8 mouse cellular contexts compared by ENCODE assay signal in the genomic region with DNA sequence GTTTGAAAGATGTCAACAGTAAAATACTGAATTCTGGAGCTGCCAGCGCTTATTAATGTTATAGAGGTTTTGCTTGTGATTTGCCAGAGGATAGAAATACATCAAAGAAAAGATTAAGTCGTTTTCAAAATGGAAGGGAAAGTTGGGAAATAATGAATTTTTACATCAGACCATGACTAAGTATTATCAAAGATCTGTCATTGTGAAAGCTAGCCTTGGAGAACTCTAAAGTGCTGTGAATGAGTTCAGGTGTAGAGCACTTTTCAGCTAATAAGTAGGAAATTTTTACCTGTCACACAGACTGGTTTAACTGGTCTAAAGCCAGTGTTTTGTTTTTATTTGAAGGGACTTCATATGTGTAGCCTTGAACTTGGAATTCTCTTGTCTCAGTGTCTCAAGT. TPM values are rescaled to one million over a fixed set of nuclear protein-coding genes. Genes with fewer than 3 reads are reported as not detected.
DNase-seq lines count a peak whose midpoint lies in the region; ATAC-seq and TF ChIP-seq lines count a peak whose summit lies in the region.
"Had no signal": no experiment of that assay in that cellular context is flagged by ENCODE, and none has a peak within 500 bp of the region (broad histone marks: within the 10 kb centered on the region; RNA-seq: fewer than 3 reads in every experiment).

No protein-coding gene starts in this region.

- no peaks in the 10 kb centered on the region for H3K9me3 ChIP-seq in lung, postnatal 0 days (ENCODE audit: low read length)
- no peaks in the 10 kb centered on the region for H3K9me3 ChIP-seq in forebrain, embryonic 15.5 days
- H3K9me3 ChIP-seq in liver, embryonic 13.5 days (replicated peaks), result no peaks in the 10 kb centered on the region
- H3K9me3 ChIP-seq in stomach, postnatal 0 days (ENCODE audit: control insufficient read depth, low read length), result no peaks in the 10 kb centered on the region

- peak overlapping the region; percentile 90; the same call in 1 of the 2 replicates for H3K4me2 ChIP-seq in lung, postnatal 0 days (replicated peaks; ENCODE audit: low read depth, low read length)
- peak overlapping the region; percentile 79 for H3K4me2 ChIP-seq in forebrain, embryonic 15.5 days (replicated peaks)
- H3K4me2 ChIP-seq in liver, embryonic 13.5 days, result peak overlapping the region; percentile 98
- H3K4me2 ChIP-seq in stomach, postnatal 0 days (replicated peaks; ENCODE audit: low read depth), result peak overlapping the region; percentile 96

- TF ChIP-seq EP300 in lung, postnatal 0 days (IDR thresholded peaks at IDR 0.05), result peak; percentile 53; the same call in 1 of the 2 replicates
- no peak for TF ChIP-seq EP300 in stomach, postnatal 0 days (optimal IDR thresholded peaks at IDR 0.05)

- peaks cover 11% of the 10 kb centered on the region; the same call in 1 of the 2 replicates for H3K4me1 ChIP-seq in lung, postnatal 0 days (ENCODE audit: insufficient read depth, low read depth, low read length)
- H3K4me1 ChIP-seq in lung, adult 2 months (ENCODE audit: control insufficient read depth, insufficient read depth, low read length), result peaks cover 3% of the 10 kb centered on the region
- H3K4me1 ChIP-seq in forebrain, embryonic 15.5 days, result peaks cover 17% of the 10 kb centered on the region
- peaks cover 47% of the 10 kb centered on the region for H3K4me1 ChIP-seq in liver, embryonic 13.5 days (replicated peaks)
- H3K4me1 ChIP-seq in stomach, postnatal 0 days (replicated peaks; ENCODE audit: control insufficient read depth, insufficient read depth), result 0 out of 2 replicates have a peak, but pooled peaks cover 2% of the 10 kb centered on the region

- ATAC-seq in lung, postnatal 0 days, result no peak
- ATAC-seq in forebrain, embryonic 15.5 days (replicated peaks), result no peak
- ATAC-seq in liver, embryonic 13.5 days (ENCODE audit: low read depth), result no peak
- no peak for ATAC-seq in stomach, postnatal 0 days (ENCODE audit: low FRiP score, low TSS enrichment)

- WGBS in lung, postnatal 0 days, result 55% methylated on average over 2 of the region's 2 CpGs
- WGBS in lung, adult 2 months, result 50% methylated on average over 2 of the region's 2 CpGs
- 58% methylated on average over 2 of the region's 2 CpGs for WGBS in forebrain, embryonic 15.5 days
- WGBS in liver, embryonic 13.5 days (ENCODE audit: insufficient replicate concordance), result 62% methylated on average over 2 of the region's 2 CpGs
- 59% methylated on average over 2 of the region's 2 CpGs for WGBS in stomach, postnatal 0 days

- no peaks in the 10 kb centered on the region for H3K27me3 ChIP-seq in lung, postnatal 0 days (replicated peaks; ENCODE audit: insufficient read depth, low read length)
- H3K27me3 ChIP-seq in forebrain, embryonic 15.5 days, result no peaks in the 10 kb centered on the region
- no peaks in the 10 kb centered on the region for H3K27me3 ChIP-seq in liver, embryonic 13.5 days
- H3K27me3 ChIP-seq in stomach, postnatal 0 days (ENCODE audit: control insufficient read depth, insufficient read depth, low read length), result no peaks in the 10 kb centered on the region

- no peak for TF ChIP-seq POLR2A in lung, adult 2 months (IDR thresholded peaks at IDR 0.05; ENCODE audit: borderline replicate concordance, extremely low read depth, low read depth, low read length)

- no peak overlapping the region for H3K4me3 ChIP-seq in lung, postnatal 0 days (ENCODE audit: low read depth, low read length)
- H3K4me3 ChIP-seq in lung, adult 2 months (replicated peaks; ENCODE audit: extremely low read depth, low read depth, low read length), result no peak overlapping the region
- H3K4me3 ChIP-seq in forebrain, embryonic 15.5 days, result peak overlapping the region; percentile 94; the same call in 1 of the 2 replicates
- H3K4me3 ChIP-seq in liver, embryonic 13.5 days (replicated peaks), result peak overlapping the region; percentile 84
- H3K4me3 ChIP-seq in stomach, postnatal 0 days (ENCODE audit: low read depth, low read length), result no peak overlapping the region

- no peak overlapping the region for H3K9ac ChIP-seq in lung, postnatal 0 days (replicated peaks; ENCODE audit: low read depth)
- H3K9ac ChIP-seq in forebrain, embryonic 15.5 days (replicated peaks), result no peak overlapping the region
- peak overlapping the region; percentile 85 for H3K9ac ChIP-seq in liver, embryonic 13.5 days
- no peak overlapping the region for H3K9ac ChIP-seq in stomach, postnatal 0 days (ENCODE audit: low read length)

- no peaks in the 10 kb centered on the region for H3K36me3 ChIP-seq in lung, postnatal 0 days (ENCODE audit: insufficient read depth, low read length)
- H3K36me3 ChIP-seq in forebrain, embryonic 15.5 days, result no peaks in the 10 kb centered on the region
- no peaks in the 10 kb centered on the region for H3K36me3 ChIP-seq in liver, embryonic 13.5 days
- H3K36me3 ChIP-seq in stomach, postnatal 0 days (ENCODE audit: control insufficient read depth, insufficient read depth, low read length), result no peaks in the 10 kb centered on the region

- peak; percentile 80 for DNase-seq in lung, postnatal 0 days (ENCODE audit: low spot score)
- no peak for DNase-seq in lung, adult 2 months
- DNase-seq in liver, embryonic 13.5 days, result no peak
- no peak for DNase-seq in stomach, postnatal 0 days (ENCODE audit: low spot score)
- DNase-seq in left cerebral cortex, adult 8-10 months (ENCODE audit: low spot score in 2 of 2), result no peak
- DNase-seq in heart, postnatal 4 days, result no peak
- DNase-seq: cerebellum, adult 9-11 months had no signal

- peak overlapping the region; percentile 88 for H3K27ac ChIP-seq in lung, postnatal 0 days (ENCODE audit: low read length)
- H3K27ac ChIP-seq in forebrain, embryonic 15.5 days (replicated peaks), result no peak overlapping the region
- H3K27ac ChIP-seq in liver, embryonic 13.5 days, result no peak overlapping the region
- H3K27ac ChIP-seq in stomach, postnatal 0 days (replicated peaks), result no peak overlapping the region

- no peak for TF ChIP-seq CTCF in lung, postnatal 0 days (IDR thresholded peaks at IDR 0.05)
- no peak for TF ChIP-seq CTCF in lung, adult 2 months (IDR thresholded peaks at IDR 0.05; ENCODE audit: insufficient read depth, low read length)
- TF ChIP-seq CTCF in stomach, postnatal 0 days (IDR thresholded peaks at IDR 0.05; ENCODE audit: low read depth), result no peak

RNA-seq across cellular contexts. Expression of gene Gm11437, which starts 14.0 kb away (rescaled TPM):
- not detected in 2 replicates for polyA plus RNA-seq in lung, postnatal 0 days (2015; fragmentation: Nextera tagmentation; extraction: Ambion mirVana)
- not detected in 2 replicates for polyA plus RNA-seq in lung, adult 2 months (2012; rRNA removed)
- not detected in 2 replicates for polyA plus RNA-seq in forebrain, embryonic 15.5 days (2015; fragmentation: Nextera tagmentation; extraction: Ambion mirVana)
- polyA plus RNA-seq in liver, embryonic 13.5 days (2015; fragmentation: Nextera tagmentation; extraction: Ambion mirVana), result not detected in 2 replicates
- not detected in 2 replicates for polyA plus RNA-seq in stomach, postnatal 0 days (2015; fragmentation: Nextera tagmentation; extraction: Ambion mirVana)
- total RNA-seq in left cerebral cortex, adult 8-10 months (2022), result not detected
- total RNA-seq in heart, postnatal 4 days (2021), result not detected

RNA-seq across cellular contexts. Expression of gene Acaca, which starts 51.8 kb away (rescaled TPM):
- polyA plus RNA-seq in lung, postnatal 0 days (2015; fragmentation: Nextera tagmentation; extraction: Ambion mirVana), result 6.5 and 7.9 TPM in 2 replicates
- 25.1 and 34.5 TPM in 2 replicates for polyA plus RNA-seq in lung, adult 2 months (2012; rRNA removed)
- 26.4 and 27.5 TPM in 2 replicates for polyA plus RNA-seq in forebrain, embryonic 15.5 days (2015; fragmentation: Nextera tagmentation; extraction: Ambion mirVana)
- polyA plus RNA-seq in liver, embryonic 13.5 days (2015; fragmentation: Nextera tagmentation; extraction: Ambion mirVana), result 4.8 and 6.8 TPM in 2 replicates
- 4.5 TPM in 2 replicates for polyA plus RNA-seq in stomach, postnatal 0 days (2015; fragmentation: Nextera tagmentation; extraction: Ambion mirVana)
- 10 to 100 TPM; 80.3 to 96.1 (median 90.3) TPM for total RNA-seq in left cerebral cortex, adult 8-10 months (2022)
- total RNA-seq in heart, postnatal 4 days (2021), result 10 to 100 TPM; 25.0 to 28.4 TPM

RNA-seq across cellular contexts. Expression of gene Tada2a, which starts 51.9 kb away (rescaled TPM):
- polyA plus RNA-seq in lung, postnatal 0 days (2015; fragmentation: Nextera tagmentation; extraction: Ambion mirVana), result 14.9 and 15.0 TPM in 2 replicates
- polyA plus RNA-seq in lung, adult 2 months (2012; rRNA removed), result 4.5 and 6.8 TPM in 2 replicates
- 37.5 and 38.4 TPM in 2 replicates for polyA plus RNA-seq in forebrain, embryonic 15.5 days (2015; fragmentation: Nextera tagmentation; extraction: Ambion mirVana)
- polyA plus RNA-seq in liver, embryonic 13.5 days (2015; fragmentation: Nextera tagmentation; extraction: Ambion mirVana), result 12.8 and 14.5 TPM in 2 replicates
- 12.5 and 13.2 TPM in 2 replicates for polyA plus RNA-seq in stomach, postnatal 0 days (2015; fragmentation: Nextera tagmentation; extraction: Ambion mirVana)
- total RNA-seq in left cerebral cortex, adult 8-10 months (2022), result 10 to 100 TPM; 37.7 to 41.7 (median 38.8) TPM
- total RNA-seq in heart, postnatal 4 days (2021), result 10 to 100 TPM; 11.8 to 12.0 TPM

Comparison
In these comparisons a context has a peak if more than half of its experiments do, and no peak if none do; other contexts are left out.
1. H3K4me3 ChIP-seq: peak in forebrain, embryonic 15.5 days (single experiment) and liver, embryonic 13.5 days (single experiment); none in lung, postnatal 0 days (single experiment), lung, adult 2 months (single experiment) and stomach, postnatal 0 days (single experiment).
2. Peak in every context shown above with its lines, with median percentiles within 50 percentile points of each other: H3K4me2 ChIP-seq.